Mouse (Mus musculus) adrenal gland, postnatal 10 days (tissue): ENCODE results near the gene Tmem141. TPM values are rescaled to one million over a fixed set of nuclear protein-coding genes. Genes with fewer than 3 reads are reported as not detected.

Experiments
- DNase-seq: peaks from one replicate; pipeline ENCODE4 v3.0.0; 2021; ENCODE audit warnings: mixed read lengths
- total RNA-seq, 2 experiments: library from RNA; stranded (reverse); gene quantifications; 2 replicates each; pipeline ENCODE4 v1.2.3; 2021

Gene Tmem141
- total RNA-seq, 2 experiments from 2014 or later, result 28.2 to 30.8 TPM

GRCm38 (mm10) chr2:25577951-25578795 lies 43.6 kb downstream of the Tmem141 start:
- DNase-seq, result peak; percentile 29

GRCm38 (mm10) chr2:25576965-25577891 lies 44.6 kb downstream of the Tmem141 start:
- DNase-seq, result peak; percentile 13

GRCm38 (mm10) chr2:25576028-25576850 lies 45.6 kb downstream of the Tmem141 start:
- DNase-seq, result peak; percentile 9

- DNase-seq, result peak; percentile 75
Observed at GRCm38 (mm10) chr2:25575432-25576027, 46.3 kb downstream of the Tmem141 start.

GRCm38 (mm10) chr2:25574579-25575431 lies 47.0 kb downstream of the Tmem141 start, which contains the start of the genes Mamdc4 and Phpt1:
Mamdc4 (minus strand) TSS chr2:25574845.
Phpt1 (minus strand) TSS chr2:25575224.
- DNase-seq, result peak; percentile 97

- no peak for DNase-seq
Observed at GRCm38 (mm10) chr2:25574136-25574535, 47.7 kb downstream of the Tmem141 start.

GRCm38 (mm10) chr2:25573068-25573467 lies 48.7 kb downstream of the Tmem141 start:
- DNase-seq, result no peak

GRCm38 (mm10) chr2:25571221-25571620 lies 50.6 kb downstream of the Tmem141 start:
- DNase-seq, result no peak

Other genes starting within 250 kb of the Tmem141 start
- gene Sapcd2, start 249.7 kb downstream of the Tmem141 start, total RNA-seq, result 1 to 10 TPM; 3.3 to 5.3 TPM
- 10 to 100 TPM; 11.7 to 15.1 TPM for gene Entpd2, start 226.1 kb downstream of the Tmem141 start, total RNA-seq
- gene Npdc1, start 222.7 kb downstream of the Tmem141 start, total RNA-seq, result 10 to 100 TPM; 67.8 to 83.9 TPM
- 1 to 10 TPM in 1 of 2 experiments, under 1 TPM in 1; 0.67 to 1.1 TPM for gene Fut7, start 198.7 kb downstream of the Tmem141 start, total RNA-seq
- gene Abca2, start 193.3 kb downstream of the Tmem141 start, total RNA-seq, result 10 to 100 TPM; 21.1 to 27.4 TPM
- under 1 TPM; 0.90 to 0.91 TPM for gene Clic3, start 165.2 kb downstream of the Tmem141 start, total RNA-seq
- 10 to 100 TPM; 33.1 to 42.3 TPM for gene Paxx, start 160.9 kb downstream of the Tmem141 start, total RNA-seq
- 1 to 10 TPM; 3.8 to 3.9 TPM for gene Ptgds, start 152.0 kb downstream of the Tmem141 start, total RNA-seq
- not detected for gene Lcn12, start 128.1 kb downstream of the Tmem141 start, total RNA-seq
- 10 to 100 TPM; 73.1 to 88.8 TPM for gene Fbxw5, start 121.3 kb downstream of the Tmem141 start, total RNA-seq
- 10 to 100 TPM; 16.8 to 42.9 TPM for gene C8g, start 120.3 kb downstream of the Tmem141 start, total RNA-seq
- 10 to 100 TPM; 18.0 to 22.7 TPM for gene Traf2, start 75.1 kb downstream of the Tmem141 start, total RNA-seq
- gene Edf1, start 64.2 kb downstream of the Tmem141 start, total RNA-seq, result 100 to 1,000 TPM; 266 to 285 TPM
- 1 to 10 TPM; 1.6 to 6.3 TPM for gene Mamdc4, start 47.2 kb downstream of the Tmem141 start, total RNA-seq
- gene Phpt1, start 46.8 kb downstream of the Tmem141 start, total RNA-seq, result 10 to 100 TPM; 63.5 to 82.8 TPM
- gene Ajm1, start 40.2 kb downstream of the Tmem141 start, total RNA-seq, result 1 to 10 TPM; 1.8 to 2.2 TPM
- 10 to 100 TPM; 70.0 to 88.5 TPM for gene Rabl6, start 13.5 kb downstream of the Tmem141 start, total RNA-seq
- not detected for gene Ccdc183, start 4.3 kb downstream of the Tmem141 start, total RNA-seq
- gene Fcna, start 6.0 kb upstream of the Tmem141 start, total RNA-seq, result 10 to 100 TPM; 11.3 to 15.8 TPM
- gene Lcn8, start 31.1 kb upstream of the Tmem141 start, total RNA-seq, result 1 to 10 TPM in 1 of 2 experiments, not detected in 1; 1.6 TPM
- not detected for gene Lcn5, start 35.9 kb upstream of the Tmem141 start, total RNA-seq
- gene Lcn6, start 54.8 kb upstream of the Tmem141 start, total RNA-seq, result not detected
- gene Lcn10, start 60.7 kb upstream of the Tmem141 start, total RNA-seq, result not detected
- 1 to 10 TPM; 2.4 to 2.6 TPM for gene Obp2a, start 78.0 kb upstream of the Tmem141 start, total RNA-seq
- gene Bmyc, start 84.7 kb upstream of the Tmem141 start, total RNA-seq, result 10 to 100 TPM; 40.8 to 42.7 TPM
- gene Obp2b, start 115.0 kb upstream of the Tmem141 start, total RNA-seq, result not detected
- not detected for gene Lcn3, start 143.6 kb upstream of the Tmem141 start, total RNA-seq
- not detected for gene Lcn11, start 155.0 kb upstream of the Tmem141 start, total RNA-seq
- gene Gm13539, start 160.3 kb upstream of the Tmem141 start, total RNA-seq, result not detected
- not detected for gene Glt6d1, start 193.8 kb upstream of the Tmem141 start, total RNA-seq
- gene Lcn9, start 201.1 kb upstream of the Tmem141 start, total RNA-seq, result not detected
- gene Sohlh1, start 225.2 kb upstream of the Tmem141 start, total RNA-seq, result not detected
- gene Kcnt1, start 241.7 kb upstream of the Tmem141 start, total RNA-seq, result 1 to 10 TPM; 4.0 to 7.2 TPM